Mouse (Mus musculus) adrenal gland, postnatal 25 days (tissue): ENCODE results near the gene Pitx2. TPM values are rescaled to one million over a fixed set of nuclear protein-coding genes. Genes with fewer than 3 reads are reported as not detected.

Experiments
- DNase-seq: peaks from one replicate; pipeline ENCODE4 v3.0.0; 2021; ENCODE audit warnings: mixed read lengths
- total RNA-seq: library from RNA; stranded (reverse); gene quantifications from 2 replicates; pipeline ENCODE4 v1.2.3, GENCODE M21; 2021

Pitx2 gene
- total RNA-seq, 1 experiment from 2014 or later: 0.21 TPM

GRCm38 (mm10) chr3:129202871-129203740 lies 3.4 kb downstream of the Pitx2 start:
- DNase-seq: no peak

- no peak for DNase-seq
These were observed 4.2 kb downstream of the Pitx2 start for GRCm38 (mm10) chr3:129203761-129204440.

GRCm38 (mm10) chr3:129204441-129205313 lies 5.0 kb downstream of the Pitx2 start:
- peak; percentile 72 for DNase-seq

- DNase-seq: no peak
These were observed 6.0 kb downstream of the Pitx2 start for GRCm38 (mm10) chr3:129205481-129206175.

GRCm38 (mm10) chr3:129206776-129207175 lies 7.1 kb downstream of the Pitx2 start:
- DNase-seq: no peak

GRCm38 (mm10) chr3:129207231-129208030 lies 7.8 kb downstream of the Pitx2 start:
- no peak for DNase-seq

GRCm38 (mm10) chr3:129208031-129208380 lies 8.3 kb downstream of the Pitx2 start:
- no peak for DNase-seq

GRCm38 (mm10) chr3:129208421-129208820 lies 8.7 kb downstream of the Pitx2 start:
- DNase-seq: no peak

- DNase-seq: no peak
These were observed 9.6 kb downstream of the Pitx2 start for GRCm38 (mm10) chr3:129209266-129209665.

GRCm38 (mm10) chr3:129209771-129210170 lies 10.1 kb downstream of the Pitx2 start:
- DNase-seq: no peak

GRCm38 (mm10) chr3:129212038-129212645 lies 12.5 kb downstream of the Pitx2 start:
- DNase-seq: no peak

GRCm38 (mm10) chr3:129212807-129213206 lies 13.1 kb downstream of the Pitx2 start:
- no peak for DNase-seq

GRCm38 (mm10) chr3:129213633-129214145 lies 14.0 kb downstream of the Pitx2 start:
- peak; percentile 87 for DNase-seq

- DNase-seq: no peak
These were observed 14.5 kb downstream of the Pitx2 start for GRCm38 (mm10) chr3:129214146-129214665.

GRCm38 (mm10) chr3:129214666-129215161 lies 15.0 kb downstream of the Pitx2 start:
- DNase-seq: no peak

- no peak for DNase-seq
These were observed 15.6 kb downstream of the Pitx2 start for GRCm38 (mm10) chr3:129215241-129215750.

- DNase-seq: no peak
These were observed 16.2 kb downstream of the Pitx2 start for GRCm38 (mm10) chr3:129215751-129216331.

- DNase-seq: no peak
These were observed 16.8 kb downstream of the Pitx2 start for GRCm38 (mm10) chr3:129216491-129216890.

GRCm38 (mm10) chr3:129216911-129217561 lies 17.4 kb downstream of the Pitx2 start:
- no peak for DNase-seq
